Mouse (Mus musculus): ENCODE measurements around the gene Gm21188. TPM values are rescaled to one million over a fixed set of nuclear protein-coding genes. Genes with fewer than 3 reads are reported as not detected.
"Not testable (repeated sequence)": the region's sequence is repeated elsewhere in the genome, so short reads cannot be mapped to it uniquely, and the experiment has no call there.

Gm21188 gene
- polyA plus RNA-seq, 1 experiment from 2014 or later, result not detected

- H3K4me2 ChIP-seq (replicated peaks; ENCODE audit: low read depth, low read length); H3K36me3 ChIP-seq (ENCODE audit: control insufficient read depth, insufficient read depth, low read length); ATAC-seq (ENCODE audit: insufficient number of reproducible peaks, insufficient read depth, low FRiP score, low read depth); H3K4me3 ChIP-seq (ENCODE audit: low read depth, low read length); H3K4me1 ChIP-seq (ENCODE audit: control insufficient read depth, insufficient read depth, low read length); H3K27me3 ChIP-seq (ENCODE audit: control insufficient read depth, insufficient read depth, low read length); H3K9ac ChIP-seq (replicated peaks; ENCODE audit: low read depth, low read length); H3K27ac ChIP-seq (ENCODE audit: low read length); H3K9me3 ChIP-seq (ENCODE audit: control insufficient read depth, low read depth, low read length): not testable (repeated sequence)
- 0% methylated on average over 9 of the region's 18 CpGs for WGBS
These were observed 16.8 kb downstream of the Gm21188 start for GRCm38 (mm10) chr13:120035151-120035550.

GRCm38 (mm10) chr13:120034637-120035036 lies 17.4 kb downstream of the Gm21188 start:
- not testable (repeated sequence) for H3K4me1 ChIP-seq (ENCODE audit: control insufficient read depth, insufficient read depth, low read length); H3K4me3 ChIP-seq (ENCODE audit: low read depth, low read length); H3K9me3 ChIP-seq (ENCODE audit: control insufficient read depth, low read depth, low read length); H3K9ac ChIP-seq (replicated peaks; ENCODE audit: low read depth, low read length); ATAC-seq (ENCODE audit: insufficient number of reproducible peaks, insufficient read depth, low FRiP score, low read depth); H3K27me3 ChIP-seq (ENCODE audit: control insufficient read depth, insufficient read depth, low read length); H3K27ac ChIP-seq (ENCODE audit: low read length); H3K36me3 ChIP-seq (ENCODE audit: control insufficient read depth, insufficient read depth, low read length); H3K4me2 ChIP-seq (replicated peaks; ENCODE audit: low read depth, low read length)
- WGBS, result 0% methylated on average over 3 of the region's 10 CpGs

- not testable (repeated sequence) for ATAC-seq (ENCODE audit: insufficient number of reproducible peaks, insufficient read depth, low FRiP score, low read depth); H3K9ac ChIP-seq (replicated peaks; ENCODE audit: low read depth, low read length)
These were observed 18.3 kb downstream of the Gm21188 start for GRCm38 (mm10) chr13:120033516-120034190.

GRCm38 (mm10) chr13:120031676-120032075 lies 20.3 kb downstream of the Gm21188 start:
- WGBS, result under 1% methylated on average over 11 of the region's 16 CpGs
- H3K9ac ChIP-seq (replicated peaks; ENCODE audit: low read depth, low read length); H3K9me3 ChIP-seq (ENCODE audit: control insufficient read depth, low read depth, low read length); H3K4me1 ChIP-seq (ENCODE audit: control insufficient read depth, insufficient read depth, low read length); H3K36me3 ChIP-seq (ENCODE audit: control insufficient read depth, insufficient read depth, low read length); ATAC-seq (ENCODE audit: insufficient number of reproducible peaks, insufficient read depth, low FRiP score, low read depth); H3K27me3 ChIP-seq (ENCODE audit: control insufficient read depth, insufficient read depth, low read length); H3K27ac ChIP-seq (ENCODE audit: low read length); H3K4me2 ChIP-seq (replicated peaks; ENCODE audit: low read depth, low read length); H3K4me3 ChIP-seq (ENCODE audit: low read depth, low read length): not testable (repeated sequence)

More at GRCm38 (mm10) chr13:120033516-120034190, 18.3 kb downstream of the Gm21188 start:
- H3K4me3 ChIP-seq (ENCODE audit: low read depth, low read length); H3K4me1 ChIP-seq (ENCODE audit: control insufficient read depth, insufficient read depth, low read length); H3K27me3 ChIP-seq (ENCODE audit: control insufficient read depth, insufficient read depth, low read length); H3K27ac ChIP-seq (ENCODE audit: low read length); H3K4me2 ChIP-seq (replicated peaks; ENCODE audit: low read depth, low read length); H3K9me3 ChIP-seq (ENCODE audit: control insufficient read depth, low read depth, low read length); H3K36me3 ChIP-seq (ENCODE audit: control insufficient read depth, insufficient read depth, low read length): not testable (repeated sequence)
- 2% methylated on average over 17 of the region's 19 CpGs for WGBS

GRCm38 (mm10) chr13:120027368-120027767 lies 24.6 kb downstream of the Gm21188 start:
- H3K9ac ChIP-seq (replicated peaks; ENCODE audit: low read depth, low read length); H3K4me3 ChIP-seq (ENCODE audit: low read depth, low read length); H3K27ac ChIP-seq (ENCODE audit: low read length); H3K4me2 ChIP-seq (replicated peaks; ENCODE audit: low read depth, low read length); H3K36me3 ChIP-seq (ENCODE audit: control insufficient read depth, insufficient read depth, low read length); H3K9me3 ChIP-seq (ENCODE audit: control insufficient read depth, low read depth, low read length); H3K4me1 ChIP-seq (ENCODE audit: control insufficient read depth, insufficient read depth, low read length); H3K27me3 ChIP-seq (ENCODE audit: control insufficient read depth, insufficient read depth, low read length); ATAC-seq (ENCODE audit: insufficient number of reproducible peaks, insufficient read depth, low FRiP score, low read depth): not testable (repeated sequence)
- 2% methylated on average over 11 of the region's 11 CpGs for WGBS

- not testable (repeated sequence) for H3K4me2 ChIP-seq (replicated peaks; ENCODE audit: low read depth, low read length); ATAC-seq (ENCODE audit: insufficient number of reproducible peaks, insufficient read depth, low FRiP score, low read depth); H3K27me3 ChIP-seq (ENCODE audit: control insufficient read depth, insufficient read depth, low read length); H3K9ac ChIP-seq (replicated peaks; ENCODE audit: low read depth, low read length); H3K4me3 ChIP-seq (ENCODE audit: low read depth, low read length); H3K36me3 ChIP-seq (ENCODE audit: control insufficient read depth, insufficient read depth, low read length); H3K9me3 ChIP-seq (ENCODE audit: control insufficient read depth, low read depth, low read length); H3K27ac ChIP-seq (ENCODE audit: low read length); H3K4me1 ChIP-seq (ENCODE audit: control insufficient read depth, insufficient read depth, low read length)
- 0% methylated on average over 3 of the region's 17 CpGs for WGBS
These were observed 25.1 kb downstream of the Gm21188 start, which contains the start of gene Gm36079 for GRCm38 (mm10) chr13:120026911-120027310. Gene Gm36079, minus strand, starts transcription at chr13:120027011.

- not testable (repeated sequence) for H3K9me3 ChIP-seq (ENCODE audit: control insufficient read depth, low read depth, low read length); H3K4me2 ChIP-seq (replicated peaks; ENCODE audit: low read depth, low read length); H3K27me3 ChIP-seq (ENCODE audit: control insufficient read depth, insufficient read depth, low read length); H3K9ac ChIP-seq (replicated peaks; ENCODE audit: low read depth, low read length); H3K36me3 ChIP-seq (ENCODE audit: control insufficient read depth, insufficient read depth, low read length); H3K4me1 ChIP-seq (ENCODE audit: control insufficient read depth, insufficient read depth, low read length); H3K27ac ChIP-seq (ENCODE audit: low read length); H3K4me3 ChIP-seq (ENCODE audit: low read depth, low read length)
- peak; percentile 49; the same call in 1 of the 2 replicates for ATAC-seq (ENCODE audit: insufficient number of reproducible peaks, insufficient read depth, low FRiP score, low read depth)
- WGBS, result 0% methylated on average over 3 of the region's 13 CpGs
These were observed 25.6 kb downstream of the Gm21188 start for GRCm38 (mm10) chr13:120026373-120026772.

- ATAC-seq (ENCODE audit: insufficient number of reproducible peaks, insufficient read depth, low FRiP score, low read depth); H3K9ac ChIP-seq (replicated peaks; ENCODE audit: low read depth, low read length); H3K9me3 ChIP-seq (ENCODE audit: control insufficient read depth, low read depth, low read length); H3K4me1 ChIP-seq (ENCODE audit: control insufficient read depth, insufficient read depth, low read length); H3K4me3 ChIP-seq (ENCODE audit: low read depth, low read length); H3K27ac ChIP-seq (ENCODE audit: low read length); H3K4me2 ChIP-seq (replicated peaks; ENCODE audit: low read depth, low read length); H3K27me3 ChIP-seq (ENCODE audit: control insufficient read depth, insufficient read depth, low read length); H3K36me3 ChIP-seq (ENCODE audit: control insufficient read depth, insufficient read depth, low read length): not testable (repeated sequence)
- 7% methylated on average over 4 of the region's 4 CpGs for WGBS
These were observed 26.4 kb downstream of the Gm21188 start for GRCm38 (mm10) chr13:120025576-120025975.

GRCm38 (mm10) chr13:120025004-120025403 lies 27.0 kb downstream of the Gm21188 start:
- H3K27ac ChIP-seq (ENCODE audit: low read length); H3K36me3 ChIP-seq (ENCODE audit: control insufficient read depth, insufficient read depth, low read length); H3K9me3 ChIP-seq (ENCODE audit: control insufficient read depth, low read depth, low read length); H3K9ac ChIP-seq (replicated peaks; ENCODE audit: low read depth, low read length); H3K4me3 ChIP-seq (ENCODE audit: low read depth, low read length); H3K4me2 ChIP-seq (replicated peaks; ENCODE audit: low read depth, low read length); H3K27me3 ChIP-seq (ENCODE audit: control insufficient read depth, insufficient read depth, low read length); H3K4me1 ChIP-seq (ENCODE audit: control insufficient read depth, insufficient read depth, low read length); ATAC-seq (ENCODE audit: insufficient number of reproducible peaks, insufficient read depth, low FRiP score, low read depth): not testable (repeated sequence)
- WGBS, result 3% methylated on average over 19 of the region's 21 CpGs
